Mouse (Mus musculus) erythroblast, embryonic 14.5 days (primary cell): Measurements from ENCODE around the gene Tmem273.

Experiments used
- GATA1 ChIP-seq: IDR thresholded peaks from 2 replicates; pipeline ENCODE4 v1.6.1; 2012; ENCODE audit warnings: low read length, inconsistent platforms, mixed read lengths
- TAL1 ChIP-seq: IDR thresholded peaks from 3 replicates; pipeline ENCODE4 v1.6.1; 2012; ENCODE audit warnings: low read length, inconsistent platforms, mixed read lengths

DNA sequence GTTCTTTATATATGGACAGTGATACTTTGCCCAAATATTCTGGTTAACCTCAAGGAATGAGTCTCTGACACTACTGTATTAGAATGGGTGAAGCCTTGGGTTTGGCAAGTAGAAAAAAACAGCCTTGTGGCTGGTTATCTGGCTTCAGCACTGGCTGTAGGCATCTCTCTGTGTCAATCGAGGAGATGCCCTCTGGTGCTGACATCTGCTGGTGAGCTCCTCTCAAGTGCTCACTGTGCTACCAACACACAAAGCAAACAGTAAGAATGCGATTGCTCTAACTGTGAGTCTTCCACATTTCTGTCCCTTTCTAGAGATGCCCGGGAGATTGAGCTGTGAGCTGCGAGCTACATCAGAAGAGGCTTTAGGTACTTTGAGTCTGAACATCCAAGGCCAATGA, 30.8 kb downstream of the Tmem273 start:
- TF ChIP-seq GATA1 (no peak), TAL1 (no peak)
